Mouse (Mus musculus) heart, embryonic 12.5 days (tissue): ENCODE measurements at regions not wholly inside any gene's neighbourhood (a gene's known extent, or its start where the extent isn't known, plus 50 kb on each side); places are given as distances from the start of the nearest gene placed in this dataset.

Experiments used
- ATAC-seq: fragments of 200-750 bp; cut with Nextera tagmentation; 2 replicates; pipeline ENCODE4 v1.8.0; 2017; ENCODE audit warnings: moderate TSS enrichment, moderate library complexity; ENCODE audit not compliant: insufficient number of reproducible peaks, low FRiP score
- H3K27ac ChIP-seq: fragments of 300-500 bp; sonication (generic); 2 replicates; pipeline ENCODE4 v1.5.1; 2016; ENCODE audit warnings: mild to moderate bottlenecking, moderate library complexity; ENCODE audit not compliant: poor library complexity, severe bottlenecking
- H3K27me3 ChIP-seq: fragments of 300-500 bp; sonication (generic); replicated peaks from 2 replicates; pipeline ENCODE4 v1.6.1; 2016; ENCODE audit warnings: mild to moderate bottlenecking, moderate library complexity
- H3K36me3 ChIP-seq: fragments of 300-500 bp; sonication (generic); 2 replicates; pipeline ENCODE4 v1.6.1; 2016; ENCODE audit warnings: mild to moderate bottlenecking, moderate library complexity
- H3K4me1 ChIP-seq: fragments of 300-500 bp; sonication (generic); replicated peaks from 2 replicates; pipeline ENCODE4 v1.6.1; 2016; ENCODE audit warnings: mild to moderate bottlenecking
- H3K4me2 ChIP-seq: fragments of 300-500 bp; sonication (generic); 2 replicates; pipeline ENCODE4 v1.6.1; 2016; ENCODE audit warnings: mild to moderate bottlenecking, moderate library complexity
- H3K4me3 ChIP-seq: fragments of 300-500 bp; sonication (generic); 2 replicates; pipeline ENCODE4 v1.5.1; 2016; ENCODE audit warnings: mild to moderate bottlenecking
- H3K9ac ChIP-seq: fragments of 300-500 bp; sonication (generic); 2 replicates; pipeline ENCODE4 v1.6.1; 2016; ENCODE audit warnings: mild to moderate bottlenecking, moderate library complexity
- H3K9me3 ChIP-seq: fragments of 300-500 bp; sonication (generic); replicated peaks from 2 replicates; pipeline ENCODE4 v1.6.1; 2016; ENCODE audit warnings: mild to moderate bottlenecking, moderate library complexity
- WGBS: fragments of 180-500 bp; shearing (Covaris S2); methylation state at CpG from one replicate; pipeline ENCODE4 v1.1.7; 2016; 5-methylcytosine and 5-hydroxymethylcytosine counted together

GRCm38 (mm10) chr1:61437603-61438002 lies 201.0 kb upstream of the Pard3b start:
- Histone ChIP-seq H3K9me3 (no peaks in the 10 kb centered on the region), H3K4me2 (no peak overlapping the region), H3K9ac (no peak overlapping the region), H3K27me3 (no peaks in the 10 kb centered on the region), H3K4me3 (no peak overlapping the region), H3K36me3 (no peaks in the 10 kb centered on the region), H3K27ac (no peak overlapping the region), H3K4me1 (no peaks in the 10 kb centered on the region)
- 61% methylated on average over 3 of the region's 3 CpGs for WGBS
- no peak for ATAC-seq

GRCm38 (mm10) chr1:61461435-61461834 lies 177.2 kb upstream of the Pard3b start:
- 0 out of 2 replicates have a peak, but pooled peaks cover 3% of the 10 kb centered on the region for H3K4me1 ChIP-seq
- no peaks in the 10 kb centered on the region for H3K36me3 ChIP-seq
- no peak overlapping the region for H3K4me2 ChIP-seq
- ATAC-seq: no peak
- WGBS: 67% methylated on average over 3 of the region's 3 CpGs
- H3K9ac ChIP-seq: no peak overlapping the region
- no peaks in the 10 kb centered on the region for H3K27me3 ChIP-seq
- no peak overlapping the region for H3K27ac ChIP-seq
- H3K9me3 ChIP-seq: no peaks in the 10 kb centered on the region
- H3K4me3 ChIP-seq: no peak overlapping the region

- ATAC-seq: no peak
- Histone ChIP-seq H3K9me3 (no peaks in the 10 kb centered on the region), H3K27ac (no peak overlapping the region), H3K27me3 (no peaks in the 10 kb centered on the region), H3K36me3 (no peaks in the 10 kb centered on the region), H3K4me1 (no peaks in the 10 kb centered on the region), H3K4me3 (no peak overlapping the region), H3K4me2 (no peak overlapping the region), H3K9ac (no peak overlapping the region)
- WGBS: 69% methylated on average over 5 of the region's 5 CpGs
These were observed 167.9 kb upstream of the Pard3b start for GRCm38 (mm10) chr1:61470617-61471214.

- Histone ChIP-seq H3K4me3 (no peak overlapping the region), H3K4me1 (no peaks in the 10 kb centered on the region), H3K27ac (no peak overlapping the region), H3K4me2 (no peak overlapping the region), H3K27me3 (no peaks in the 10 kb centered on the region), H3K36me3 (no peaks in the 10 kb centered on the region), H3K9me3 (no peaks in the 10 kb centered on the region), H3K9ac (no peak overlapping the region)
- 72% methylated on average over 6 of the region's 6 CpGs for whole genome bisulfite sequencing
- ATAC-seq: no peak
These were observed 166.6 kb upstream of the Pard3b start for GRCm38 (mm10) chr1:61471779-61472578.

- Histone ChIP-seq H3K36me3 (no peaks in the 10 kb centered on the region), H3K4me3 (no peak overlapping the region), H3K4me1 (no peaks in the 10 kb centered on the region), H3K9ac (no peak overlapping the region), H3K4me2 (no peak overlapping the region), H3K9me3 (no peaks in the 10 kb centered on the region), H3K27ac (no peak overlapping the region), H3K27me3 (no peaks in the 10 kb centered on the region)
- no peak for ATAC-seq
- WGBS: 70% methylated on average over 13 of the region's 13 CpGs
These were observed 165.9 kb upstream of the Pard3b start for GRCm38 (mm10) chr1:61472579-61473242.

- Histone ChIP-seq H3K9ac (no peak overlapping the region), H3K4me1 (no peaks in the 10 kb centered on the region), H3K27me3 (no peaks in the 10 kb centered on the region), H3K9me3 (no peaks in the 10 kb centered on the region; the same call in 1 of the 2 replicates), H3K36me3 (no peaks in the 10 kb centered on the region), H3K27ac (no peak overlapping the region), H3K4me2 (no peak overlapping the region), H3K4me3 (no peak overlapping the region)
- ATAC-seq: no peak
- 92% methylated on average over 3 of the region's 3 CpGs for WGBS
These were observed 153.2 kb upstream of the Pard3b start for GRCm38 (mm10) chr1:61485459-61485858.

GRCm38 (mm10) chr1:61524886-61525285 lies 113.7 kb upstream of the Pard3b start:
- WGBS: 71% methylated on average over 1 of the region's 1 CpGs
- Histone ChIP-seq H3K27ac (no peak overlapping the region), H3K36me3 (no peaks in the 10 kb centered on the region), H3K4me3 (no peak overlapping the region), H3K4me1 (peaks cover 4% of the 10 kb centered on the region), H3K9me3 (no peaks in the 10 kb centered on the region; the same call in 1 of the 2 replicates), H3K27me3 (no peaks in the 10 kb centered on the region), H3K4me2 (no peak overlapping the region), H3K9ac (no peak overlapping the region)
- ATAC-seq: no peak

- Histone ChIP-seq H3K36me3 (no peaks in the 10 kb centered on the region), H3K9ac (no peak overlapping the region), H3K27ac (no peak overlapping the region), H3K4me3 (no peak overlapping the region), H3K9me3 (no peaks in the 10 kb centered on the region; the same call in 1 of the 2 replicates), H3K27me3 (no peaks in the 10 kb centered on the region), H3K4me2 (no peak overlapping the region), H3K4me1 (peaks cover 10% of the 10 kb centered on the region)
- 73% methylated on average over 8 of the region's 8 CpGs for WGBS
- ATAC-seq: no peak
These were observed 112.7 kb upstream of the Pard3b start for GRCm38 (mm10) chr1:61525881-61526280.

GRCm38 (mm10) chr1:61528757-61529156 lies 109.9 kb upstream of the Pard3b start:
- Histone ChIP-seq H3K9me3 (no peaks in the 10 kb centered on the region; the same call in 1 of the 2 replicates), H3K36me3 (no peaks in the 10 kb centered on the region), H3K4me2 (no peak overlapping the region), H3K4me1 (peaks cover 17% of the 10 kb centered on the region), H3K9ac (no peak overlapping the region), H3K27me3 (no peaks in the 10 kb centered on the region), H3K4me3 (no peak overlapping the region), H3K27ac (no peak overlapping the region)
- no peak for ATAC-seq
- 88% methylated on average over 15 of the region's 15 CpGs for WGBS

- no peaks in the 10 kb centered on the region for H3K36me3 ChIP-seq
- no peak overlapping the region for H3K27ac ChIP-seq
- WGBS: 20% methylated on average over 3 of the region's 3 CpGs
These were observed 108.5 kb upstream of the Pard3b start for GRCm38 (mm10) chr1:61530166-61530565.

GRCm38 (mm10) chr1:61531487-61531886 lies 107.1 kb upstream of the Pard3b start:
- WGBS: 37% methylated on average over 5 of the region's 5 CpGs
- no peak overlapping the region for H3K9ac ChIP-seq
- H3K4me1 ChIP-seq: peaks cover 17% of the 10 kb centered on the region
- H3K36me3 ChIP-seq: no peaks in the 10 kb centered on the region
- ATAC-seq: no peak
- no peak overlapping the region for H3K4me2 ChIP-seq
- H3K27ac ChIP-seq: no peak overlapping the region
- no peaks in the 10 kb centered on the region for H3K27me3 ChIP-seq
- H3K4me3 ChIP-seq: no peak overlapping the region
- H3K9me3 ChIP-seq: no peaks in the 10 kb centered on the region

More at GRCm38 (mm10) chr1:61530166-61530565, 108.5 kb upstream of the Pard3b start:
- no peak for ATAC-seq
- H3K4me1 ChIP-seq: peaks cover 17% of the 10 kb centered on the region
- no peaks in the 10 kb centered on the region for H3K27me3 ChIP-seq
- H3K9ac ChIP-seq: no peak overlapping the region
- H3K9me3 ChIP-seq: no peaks in the 10 kb centered on the region
- H3K4me2 ChIP-seq: 0 out of 2 replicates have a peak overlapping the region, but pooled peaks have one; percentile 13
- no peak overlapping the region for H3K4me3 ChIP-seq
